Mouse (Mus musculus) limb, embryonic 14.5 days (tissue): ENCODE measurements around the gene Urah. TPM values are rescaled to one million over a fixed set of nuclear protein-coding genes. Genes with fewer than 3 reads are reported as not detected.

Experiments used
- ATAC-seq: fragments of 200-750 bp; cut with Nextera tagmentation; 2 replicates; pipeline ENCODE4 v1.8.0; 2017; ENCODE audit warnings: low read depth, moderate number of reproducible peaks, moderate TSS enrichment; ENCODE audit not compliant: low FRiP score
- DNase-seq: peaks from one replicate; pipeline ENCODE4 v3.0.0-alpha.2; 2015; ENCODE audit warnings: low spot score
- H3K27ac ChIP-seq: fragments of 300-500 bp; sonication (generic); replicated peaks from 2 replicates; pipeline ENCODE4 v1.5.1; 2014; ENCODE audit warnings: low read depth, mild to moderate bottlenecking, low read length, moderate library complexity, mixed read lengths
- H3K27me3 ChIP-seq: fragments of 300-500 bp; sonication (generic); 2 replicates; pipeline ENCODE4 v1.6.1; 2014; ENCODE audit warnings: low read length, mixed read lengths; ENCODE audit not compliant: control insufficient read depth, insufficient read depth
- H3K36me3 ChIP-seq: fragments of 300-500 bp; sonication (generic); 2 replicates; pipeline ENCODE4 v1.6.1; 2014; ENCODE audit warnings: mild to moderate bottlenecking, low read length, moderate library complexity, mixed read lengths; ENCODE audit not compliant: control insufficient read depth, insufficient read depth
- H3K4me1 ChIP-seq: fragments of 300-500 bp; sonication (generic); 2 replicates; pipeline ENCODE4 v1.6.1; 2014; ENCODE audit warnings: antibody characterized with exemption, low read length, mixed read lengths; ENCODE audit not compliant: control insufficient read depth, insufficient read depth
- H3K4me2 ChIP-seq: fragments of 300-500 bp; sonication (generic); replicated peaks from 2 replicates; pipeline ENCODE4 v1.6.1; 2014; ENCODE audit warnings: low read depth, mild to moderate bottlenecking, low read length, moderate library complexity; ENCODE audit not compliant: severe bottlenecking
- H3K4me3 ChIP-seq: fragments of 300-500 bp; sonication (generic); replicated peaks from 2 replicates; pipeline ENCODE4 v1.5.1; 2014; ENCODE audit warnings: low read length
- H3K9ac ChIP-seq: fragments of 300-500 bp; sonication (generic); 2 replicates; pipeline ENCODE4 v1.6.1; 2014; ENCODE audit warnings: mild to moderate bottlenecking, low read depth, low read length, moderate library complexity; ENCODE audit not compliant: severe bottlenecking
- H3K9me3 ChIP-seq: fragments of 300-500 bp; sonication (generic); 2 replicates; pipeline ENCODE4 v1.6.1; 2016; ENCODE audit warnings: low read length; ENCODE audit not compliant: control insufficient read depth
- POLR2A ChIP-seq: fragments of 200-500 bp; IDR thresholded peaks from 2 replicates; pipeline ENCODE4 v1.8.0; 2012; ENCODE audit warnings: inconsistent platforms, mild to moderate bottlenecking, moderate library complexity, borderline replicate concordance; ENCODE audit not compliant: insufficient read depth, insufficient read length; ENCODE audit errors: extremely low read depth
- WGBS: fragments of 180-500 bp; shearing (Covaris S2); extraction: QIAGEN DNeasy Blood & Tissue Kit; methylation state at CpG from one replicate; pipeline ENCODE4 v1.1.7; 2014; 5-methylcytosine and 5-hydroxymethylcytosine counted together
- polyA plus RNA-seq, 2 experiments: library from polyadenylated mRNA; depleted of rRNA in 1 of 2; stranded (reverse) in 1 of 2; unstranded in 1 of 2; fragments of >200 nt; fragmentation: Nextera tagmentation in 1 of 2; extraction: Ambion mirVana in 1 of 2; gene quantifications; 2 replicates each; pipeline versions ENCODE4 v1.2.1 to v1.2.3; 2012 to 2014

The Urah gene
- polyA plus RNA-seq, 2 experiments, result 2.5 to 9.0 TPM

DNA sequence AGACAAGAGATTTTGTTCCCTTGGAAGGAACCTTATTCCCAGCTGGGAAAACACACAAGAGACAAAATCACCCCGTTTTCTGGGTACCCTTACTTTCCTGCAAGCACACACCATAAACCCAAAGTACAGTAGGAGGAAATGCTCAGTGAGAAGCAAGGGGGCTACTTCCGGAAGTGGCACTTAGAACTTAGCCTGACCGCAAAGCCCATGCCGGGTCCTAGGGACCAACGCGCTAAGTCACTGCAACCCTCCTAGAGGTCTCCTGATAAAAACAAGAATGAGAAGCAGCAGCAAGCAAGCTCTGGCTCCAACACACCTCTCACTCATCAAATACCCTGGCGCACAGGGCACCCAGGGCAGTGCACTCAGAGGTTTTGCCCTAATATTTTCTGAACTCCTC lies 44.5 kb downstream of the Urah start:
- no peak overlapping the region for H3K4me2 ChIP-seq
- H3K36me3 ChIP-seq, result peaks cover 31% of the 10 kb centered on the region
- 88% methylated on average over 7 of the region's 7 CpGs for WGBS
- TF ChIP-seq POLR2A, result no peak
- no peak overlapping the region for H3K27ac ChIP-seq
- no peak overlapping the region for H3K9ac ChIP-seq
- H3K4me1 ChIP-seq, result peaks cover 7% of the 10 kb centered on the region
- H3K4me3 ChIP-seq, result no peak overlapping the region
- H3K9me3 ChIP-seq, result no peaks in the 10 kb centered on the region
- no peaks in the 10 kb centered on the region for H3K27me3 ChIP-seq
- DNase-seq, result no peak
- ATAC-seq, result no peak

- Histone ChIP-seq H3K27me3 (no peaks in the 10 kb centered on the region), H3K36me3 (peaks cover 29% of the 10 kb centered on the region), H3K27ac (no peak overlapping the region), H3K9me3 (no peaks in the 10 kb centered on the region), H3K9ac (no peak overlapping the region), H3K4me3 (no peak overlapping the region), H3K4me2 (0 out of 2 replicates have a peak overlapping the region, but pooled peaks have one; percentile 49), H3K4me1 (peaks cover 7% of the 10 kb centered on the region)
- TF ChIP-seq POLR2A, result no peak
- ATAC-seq, result no peak
- 85% methylated on average over 3 of the region's 3 CpGs for WGBS
- DNase-seq, result no peak
These were observed 45.6 kb downstream of the Urah start for GRCm38 (mm10) chr7:140880419-140880818.

- TF ChIP-seq POLR2A, result no peak
- 15% methylated on average over 8 of the region's 8 CpGs for WGBS
- Histone ChIP-seq H3K4me2 (peak overlapping the region; percentile 49), H3K36me3 (peaks cover 30% of the 10 kb centered on the region), H3K27ac (no peak overlapping the region), H3K9me3 (no peaks in the 10 kb centered on the region), H3K4me3 (peak overlapping the region; percentile 72), H3K27me3 (no peaks in the 10 kb centered on the region), H3K9ac (peak overlapping the region; percentile 69), H3K4me1 (peaks cover 7% of the 10 kb centered on the region)
- DNase-seq (no peak), ATAC-seq (no peak)
These were observed 46.2 kb downstream of the Urah start for GRCm38 (mm10) chr7:140880865-140881515.

DNA sequence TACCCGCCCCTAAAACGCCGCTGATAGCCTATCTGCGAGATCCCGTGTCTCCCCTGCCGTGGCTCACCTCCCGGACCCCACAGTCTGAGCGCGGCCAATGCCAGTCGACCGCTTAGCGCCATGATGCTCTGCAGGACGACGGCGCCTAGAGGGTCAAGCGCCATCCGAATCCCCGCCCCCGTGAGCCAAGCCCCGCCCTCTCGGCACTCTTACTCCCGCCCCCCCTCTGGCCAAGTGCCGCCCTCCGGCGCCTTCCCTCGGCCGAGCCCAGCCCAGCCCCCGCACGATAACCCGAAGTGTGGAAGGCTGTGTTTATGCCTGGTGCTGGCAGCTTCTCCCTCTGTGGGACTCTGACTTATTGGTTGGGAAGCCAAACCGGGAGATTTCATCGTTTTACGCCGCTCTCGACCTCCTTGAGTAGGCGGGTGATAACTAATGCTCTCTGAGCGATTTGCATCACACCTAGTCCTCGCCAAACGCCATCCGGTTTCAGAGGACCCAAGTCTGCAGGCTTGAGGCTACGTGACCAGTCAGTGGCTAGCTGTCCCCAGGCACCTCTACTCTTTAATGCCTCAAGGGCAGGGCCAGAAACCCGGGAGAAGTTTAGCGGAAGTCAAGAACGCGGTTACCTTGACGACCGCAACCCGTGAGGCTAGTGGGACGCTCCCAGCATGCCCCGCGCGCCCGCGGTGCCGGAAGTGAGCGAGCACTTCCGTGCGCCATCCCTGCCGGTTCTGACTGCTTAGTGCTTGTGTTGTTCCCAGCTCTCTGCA lies 47.1 kb downstream of the Urah start, which contains the start of the genes Psmd13 and Sirt3:
Gene Psmd13 (plus strand): TSS at position 273 of the 773 bp plus-strand sequence.
Gene Sirt3 (minus strand): TSS at position 614 of the 773 bp plus-strand sequence.
- under 1% methylated on average over 58 of the region's 59 CpGs for WGBS
- Histone ChIP-seq H3K36me3 (peaks cover 29% of the 10 kb centered on the region), H3K4me3 (peak within 1 kb of the TSS; percentile 72), H3K27ac (peak within 1 kb of the TSS; percentile 58), H3K4me2 (peak within 1 kb of the TSS; percentile 49), H3K9me3 (no peaks in the 10 kb centered on the region), H3K4me1 (peaks cover 7% of the 10 kb centered on the region), H3K27me3 (no peaks in the 10 kb centered on the region), H3K9ac (peak within 1 kb of the TSS; percentile 69)
- peak; percentile 51; the same call in 1 of the 2 replicates for TF ChIP-seq POLR2A
- DNase-seq (peak; percentile 96), ATAC-seq (peak; percentile 96)

DNA sequence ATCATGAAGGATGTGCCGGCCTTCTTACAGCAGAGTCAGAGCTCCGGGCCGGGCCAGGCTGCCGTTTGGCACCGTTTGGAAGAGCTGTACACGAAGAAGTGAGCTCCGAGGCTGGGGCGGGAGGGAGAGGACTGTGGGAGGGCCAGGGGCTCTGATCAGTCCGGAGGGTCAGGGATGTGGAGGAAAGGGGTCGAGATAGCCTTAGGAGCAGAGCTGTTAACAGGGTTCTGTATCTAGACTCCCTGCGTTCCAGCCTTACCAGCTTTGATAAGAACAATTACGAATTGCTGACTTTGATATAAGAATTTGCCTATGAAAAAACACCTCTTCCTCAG lies 47.6 kb downstream of the Urah start:
- Histone ChIP-seq H3K27me3 (no peaks in the 10 kb centered on the region), H3K27ac (no peak overlapping the region), H3K4me3 (peak overlapping the region; percentile 72), H3K9ac (peak overlapping the region; percentile 69), H3K4me1 (peaks cover 7% of the 10 kb centered on the region), H3K9me3 (no peaks in the 10 kb centered on the region), H3K4me2 (peak overlapping the region; percentile 49), H3K36me3 (peaks cover 31% of the 10 kb centered on the region)
- DNase-seq (no peak), ATAC-seq (peak; percentile 39)
- no peak for TF ChIP-seq POLR2A
- WGBS, result 0% methylated on average over 12 of the region's 12 CpGs

Other genes starting within 250 kb of the Urah start
- gene Olfr46, start 233.7 kb upstream of the Urah start, polyA plus RNA-seq (2012; rRNA removed), result not detected in 2 replicates
- not detected in 2 replicates for gene Olfr46, start 233.7 kb upstream of the Urah start, polyA plus RNA-seq (2014; fragmentation: Nextera tagmentation; extraction: Ambion mirVana)
- not detected in 2 replicates for gene Olfr61, start 206.0 kb upstream of the Urah start, polyA plus RNA-seq (2012; rRNA removed)
- not detected in 2 replicates for gene Olfr61, start 206.0 kb upstream of the Urah start, polyA plus RNA-seq (2014; fragmentation: Nextera tagmentation; extraction: Ambion mirVana)
- gene Olfr53, start 188.6 kb upstream of the Urah start, polyA plus RNA-seq (2012; rRNA removed), result not detected in 2 replicates
- not detected in 2 replicates for gene Olfr53, start 188.6 kb upstream of the Urah start, polyA plus RNA-seq (2014; fragmentation: Nextera tagmentation; extraction: Ambion mirVana)
- gene Olfr539, start 175.1 kb upstream of the Urah start, polyA plus RNA-seq (2012; rRNA removed), result 0.19 and 0.20 TPM in 2 replicates
- gene Olfr539, start 175.1 kb upstream of the Urah start, polyA plus RNA-seq (2014; fragmentation: Nextera tagmentation; extraction: Ambion mirVana), result 0.03 TPM in 1 of 2 replicates, not detected in the other
- 0.04 and 0.06 TPM in 2 replicates for gene Olfr45, start 153.1 kb upstream of the Urah start, polyA plus RNA-seq (2012; rRNA removed)
- gene Olfr45, start 153.1 kb upstream of the Urah start, polyA plus RNA-seq (2014; fragmentation: Nextera tagmentation; extraction: Ambion mirVana), result not detected in 2 replicates
- gene Olfr541, start 137.8 kb upstream of the Urah start, polyA plus RNA-seq (2012; rRNA removed), result not detected in 2 replicates
- not detected in 2 replicates for gene Olfr541, start 137.8 kb upstream of the Urah start, polyA plus RNA-seq (2014; fragmentation: Nextera tagmentation; extraction: Ambion mirVana)
- gene Cyp2e1, start 71.3 kb upstream of the Urah start, polyA plus RNA-seq (2012; rRNA removed), result 0.05 and 0.12 TPM in 2 replicates
- not detected in 2 replicates for gene Cyp2e1, start 71.3 kb upstream of the Urah start, polyA plus RNA-seq (2014; fragmentation: Nextera tagmentation; extraction: Ambion mirVana)
- 0.39 and 0.55 TPM in 2 replicates for gene Syce1, start 47.2 kb upstream of the Urah start, polyA plus RNA-seq (2012; rRNA removed)
- 0.54 and 0.66 TPM in 2 replicates for gene Syce1, start 47.2 kb upstream of the Urah start, polyA plus RNA-seq (2014; fragmentation: Nextera tagmentation; extraction: Ambion mirVana)
- gene Zfp941, start 12.8 kb upstream of the Urah start, polyA plus RNA-seq (2012; rRNA removed), result 0.83 and 0.93 TPM in 2 replicates
- gene Zfp941, start 12.8 kb upstream of the Urah start, polyA plus RNA-seq (2014; fragmentation: Nextera tagmentation; extraction: Ambion mirVana), result 1.3 and 1.5 TPM in 2 replicates
- not detected in 2 replicates for gene Scgb1c1, start 10.5 kb downstream of the Urah start, polyA plus RNA-seq (2012; rRNA removed)
- not detected in 2 replicates for gene Scgb1c1, start 10.5 kb downstream of the Urah start, polyA plus RNA-seq (2014; fragmentation: Nextera tagmentation; extraction: Ambion mirVana)
- 0.04 TPM in 2 replicates for gene Odf3, start 12.8 kb downstream of the Urah start, polyA plus RNA-seq (2012; rRNA removed)
- not detected in 2 replicates for gene Odf3, start 12.8 kb downstream of the Urah start, polyA plus RNA-seq (2014; fragmentation: Nextera tagmentation; extraction: Ambion mirVana)
- gene Gm45785, start 21.3 kb downstream of the Urah start, polyA plus RNA-seq (2012; rRNA removed), result 0.12 TPM in 1 of 2 replicates, not detected in the other
- not detected in 2 replicates for gene Gm45785, start 21.3 kb downstream of the Urah start, polyA plus RNA-seq (2014; fragmentation: Nextera tagmentation; extraction: Ambion mirVana)
- gene Ric8a, start 21.9 kb downstream of the Urah start, polyA plus RNA-seq (2012; rRNA removed), result 70.3 and 82.0 TPM in 2 replicates
- gene Ric8a, start 21.9 kb downstream of the Urah start, polyA plus RNA-seq (2014; fragmentation: Nextera tagmentation; extraction: Ambion mirVana), result 74.0 and 78.9 TPM in 2 replicates
- 45.0 and 48.2 TPM in 2 replicates for gene Bet1l, start 22.6 kb downstream of the Urah start, polyA plus RNA-seq (2012; rRNA removed)
- gene Bet1l, start 22.6 kb downstream of the Urah start, polyA plus RNA-seq (2014; fragmentation: Nextera tagmentation; extraction: Ambion mirVana), result 75.1 and 92.8 TPM in 2 replicates
- 98.9 and 113 TPM in 2 replicates for gene Psmd13, start 47.0 kb downstream of the Urah start, polyA plus RNA-seq (2012; rRNA removed)
- gene Psmd13, start 47.0 kb downstream of the Urah start, polyA plus RNA-seq (2014; fragmentation: Nextera tagmentation; extraction: Ambion mirVana), result 133 TPM in 2 replicates
- gene Sirt3, start 47.3 kb downstream of the Urah start, polyA plus RNA-seq (2012; rRNA removed), result 28.3 and 33.1 TPM in 2 replicates
- gene Sirt3, start 47.3 kb downstream of the Urah start, polyA plus RNA-seq (2014; fragmentation: Nextera tagmentation; extraction: Ambion mirVana), result 20.1 and 22.3 TPM in 2 replicates
- gene Cox8b, start 65.4 kb downstream of the Urah start, polyA plus RNA-seq (2012; rRNA removed), result 14.2 and 14.5 TPM in 2 replicates
- 17.2 and 32.5 TPM in 2 replicates for gene Cox8b, start 65.4 kb downstream of the Urah start, polyA plus RNA-seq (2014; fragmentation: Nextera tagmentation; extraction: Ambion mirVana)
- gene Nlrp6, start 85.9 kb downstream of the Urah start, polyA plus RNA-seq (2012; rRNA removed), result 0.05 TPM in 2 replicates
- 0.08 TPM in 1 of 2 replicates, not detected in the other for gene Nlrp6, start 85.9 kb downstream of the Urah start, polyA plus RNA-seq (2014; fragmentation: Nextera tagmentation; extraction: Ambion mirVana)
- 52.8 and 68.8 TPM in 2 replicates for gene Pgghg, start 106.4 kb downstream of the Urah start, polyA plus RNA-seq (2012; rRNA removed)
- gene Pgghg, start 106.4 kb downstream of the Urah start, polyA plus RNA-seq (2014; fragmentation: Nextera tagmentation; extraction: Ambion mirVana), result 26.7 and 31.3 TPM in 2 replicates
- 30.9 and 34.4 TPM in 2 replicates for gene Ifitm5, start 115.3 kb downstream of the Urah start, polyA plus RNA-seq (2012; rRNA removed)
- gene Ifitm5, start 115.3 kb downstream of the Urah start, polyA plus RNA-seq (2014; fragmentation: Nextera tagmentation; extraction: Ambion mirVana), result 32.3 and 44.3 TPM in 2 replicates
- not detected in 2 replicates for gene Gm45717, start 120.9 kb downstream of the Urah start, polyA plus RNA-seq (2012; rRNA removed)
- gene Gm45717, start 120.9 kb downstream of the Urah start, polyA plus RNA-seq (2014; fragmentation: Nextera tagmentation; extraction: Ambion mirVana), result not detected in 2 replicates
- 1,234 and 1,466 TPM in 2 replicates for gene Ifitm2, start 121.0 kb downstream of the Urah start, polyA plus RNA-seq (2012; rRNA removed)
- 1,822 and 1,827 TPM in 2 replicates for gene Ifitm2, start 121.0 kb downstream of the Urah start, polyA plus RNA-seq (2014; fragmentation: Nextera tagmentation; extraction: Ambion mirVana)
- 68.1 and 115 TPM in 2 replicates for gene Ifitm1, start 132.2 kb downstream of the Urah start, polyA plus RNA-seq (2012; rRNA removed)
- 55.4 and 66.7 TPM in 2 replicates for gene Ifitm1, start 132.2 kb downstream of the Urah start, polyA plus RNA-seq (2014; fragmentation: Nextera tagmentation; extraction: Ambion mirVana)
- gene Ifitm3, start 175.8 kb downstream of the Urah start, polyA plus RNA-seq (2012; rRNA removed), result 85.6 and 91.3 TPM in 2 replicates
- gene Ifitm3, start 175.8 kb downstream of the Urah start, polyA plus RNA-seq (2014; fragmentation: Nextera tagmentation; extraction: Ambion mirVana), result 184 and 201 TPM in 2 replicates
- 1.3 and 1.8 TPM in 2 replicates for gene Ifitm6, start 182.9 kb downstream of the Urah start, polyA plus RNA-seq (2012; rRNA removed)
- gene Ifitm6, start 182.9 kb downstream of the Urah start, polyA plus RNA-seq (2014; fragmentation: Nextera tagmentation; extraction: Ambion mirVana), result 1.2 and 1.7 TPM in 2 replicates
- not detected in 2 replicates for gene Gm17387, start 194.1 kb downstream of the Urah start, polyA plus RNA-seq (2012; rRNA removed)
- gene Gm17387, start 194.1 kb downstream of the Urah start, polyA plus RNA-seq (2014; fragmentation: Nextera tagmentation; extraction: Ambion mirVana), result not detected in 2 replicates
- 46.5 and 53.7 TPM in 2 replicates for gene B4galnt4, start 226.1 kb downstream of the Urah start, polyA plus RNA-seq (2012; rRNA removed)
- gene B4galnt4, start 226.1 kb downstream of the Urah start, polyA plus RNA-seq (2014; fragmentation: Nextera tagmentation; extraction: Ambion mirVana), result 12.3 and 17.1 TPM in 2 replicates
- gene Pkp3, start 243.2 kb downstream of the Urah start, polyA plus RNA-seq (2012; rRNA removed), result 37.6 and 38.8 TPM in 2 replicates
- 62.4 and 65.9 TPM in 2 replicates for gene Pkp3, start 243.2 kb downstream of the Urah start, polyA plus RNA-seq (2014; fragmentation: Nextera tagmentation; extraction: Ambion mirVana)